Mouse (Mus musculus) heart, embryonic 12.5 days (tissue): ENCODE data around the gene Dnajc3. TPM values are rescaled to one million over a fixed set of nuclear protein-coding genes. Genes with fewer than 3 reads are reported as not detected.

Experiments
- polyA plus RNA-seq: library from polyadenylated mRNA; unstranded; fragments of >200 nt; fragmentation: Nextera tagmentation; extraction: Ambion mirVana; gene quantifications from 2 replicates; pipeline ENCODE4 v1.2.1, GENCODE M21; 2016

Dnajc3 gene
- polyA plus RNA-seq, 1 experiment from 2014 or later = 33.1 TPM

Other genes starting within 250 kb of the Dnajc3 start
- 2.2 TPM in 2 replicates for gene Abcc4, start 231.8 kb upstream of the Dnajc3 start, polyA plus RNA-seq
- gene Cldn10, start 150.1 kb upstream of the Dnajc3 start, polyA plus RNA-seq = 0.32 and 0.48 TPM in 2 replicates
- gene Dzip1, start 12.5 kb upstream of the Dnajc3 start, polyA plus RNA-seq = 9.3 and 10.1 TPM in 2 replicates
- 11.3 and 12.7 TPM in 2 replicates for gene Uggt2, start 161.5 kb downstream of the Dnajc3 start, polyA plus RNA-seq
- gene Hs6st3, start 200.4 kb downstream of the Dnajc3 start, polyA plus RNA-seq = 0.22 and 0.26 TPM in 2 replicates